Comparison of ENCODE assay signal across 7 mouse cellular contexts in the genomic region with DNA sequence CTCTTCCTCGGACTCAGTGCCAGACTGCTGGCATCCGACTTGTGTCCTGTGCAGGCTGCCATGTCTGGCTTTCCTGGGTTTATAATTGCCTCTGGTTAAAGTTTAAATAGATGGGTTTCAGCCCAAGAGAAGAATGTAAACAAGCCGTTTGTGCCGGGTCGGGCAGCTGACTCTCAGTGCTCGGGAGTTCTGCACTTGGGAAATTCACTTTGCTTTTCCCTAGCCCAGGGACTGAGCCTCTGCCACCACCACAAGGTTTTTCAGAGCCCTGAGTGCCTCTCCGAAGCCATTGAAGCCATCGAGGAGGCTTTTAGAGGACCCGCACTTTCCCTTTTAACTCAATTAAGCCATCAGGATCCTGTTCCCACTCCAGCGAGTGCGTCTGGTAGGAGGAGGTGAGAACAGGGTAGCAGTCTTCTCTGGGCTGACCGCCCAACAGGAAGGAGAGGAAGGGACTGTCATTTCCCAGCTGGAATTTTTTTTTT.
A peak's percentile ranks its signal among the peaks of the same experiment; 100 is the strongest.
DNase-seq lines count a peak whose midpoint lies in the region; ATAC-seq and TF ChIP-seq lines count a peak whose summit lies in the region.

No protein-coding gene starts in this region.

- DNase-seq in adrenal gland, postnatal 10 days: peak; percentile 39
- peak; percentile 14 for DNase-seq in embryonic facial prominence, embryonic 10.5 days (ENCODE audit: low spot score)
- DNase-seq in hindbrain, embryonic 11.5 days (ENCODE audit: low spot score): peak; percentile 13
- DNase-seq in limb, embryonic 14.5 days (ENCODE audit: low spot score): no peak
- DNase-seq in neural tube, embryonic 10.5 days (ENCODE audit: extremely low spot score, low spot score): peak; percentile 16
- DNase-seq in c-Kit-positive CD71-positive TER-119-positive erythroid progenitor cells, embryonic 14.5 days (ENCODE audit: low spot score): no peak

- 0 out of 2 replicates have a peak overlapping the region, but pooled peaks have one; percentile 14 for H3K4me2 ChIP-seq in hindbrain, embryonic 11.5 days (replicated peaks; ENCODE audit: low read depth, low read length)
- H3K4me2 ChIP-seq in limb, embryonic 14.5 days (replicated peaks; ENCODE audit: low read depth, low read length, severe bottlenecking): peak overlapping the region; percentile 28

- no peaks in the 10 kb centered on the region for H3K9me3 ChIP-seq in embryonic facial prominence, embryonic 10.5 days
- no peaks in the 10 kb centered on the region for H3K9me3 ChIP-seq in hindbrain, embryonic 11.5 days (ENCODE audit: control insufficient read depth, low read length)
- H3K9me3 ChIP-seq in limb, embryonic 14.5 days (ENCODE audit: control insufficient read depth, low read length): no peaks in the 10 kb centered on the region

- H3K4me3 ChIP-seq in embryonic facial prominence, embryonic 10.5 days: peak overlapping the region; percentile 39
- H3K4me3 ChIP-seq in hindbrain, embryonic 11.5 days (ENCODE audit: low read depth, low read length): no peak overlapping the region
- no peak overlapping the region for H3K4me3 ChIP-seq in limb, embryonic 14.5 days (replicated peaks; ENCODE audit: low read length)

- H3K4me1 ChIP-seq in embryonic facial prominence, embryonic 10.5 days: peaks cover 18% of the 10 kb centered on the region
- H3K4me1 ChIP-seq in hindbrain, embryonic 11.5 days (replicated peaks; ENCODE audit: control insufficient read depth, insufficient read depth, low read length): no peaks in the 10 kb centered on the region
- H3K4me1 ChIP-seq in limb, embryonic 14.5 days (ENCODE audit: control insufficient read depth, insufficient read depth, low read length): peaks cover 10% of the 10 kb centered on the region; the same call in 1 of the 2 replicates

- H3K27ac ChIP-seq in embryonic facial prominence, embryonic 10.5 days (replicated peaks): no peak overlapping the region; the same call in 1 of the 2 replicates
- H3K27ac ChIP-seq in hindbrain, embryonic 11.5 days (ENCODE audit: low read depth, low read length): no peak overlapping the region
- H3K27ac ChIP-seq in limb, embryonic 14.5 days (replicated peaks; ENCODE audit: low read depth, low read length): no peak overlapping the region

- peaks cover 5% of the 10 kb centered on the region; the same call in 1 of the 2 replicates for H3K27me3 ChIP-seq in embryonic facial prominence, embryonic 10.5 days (replicated peaks; ENCODE audit: low read depth, poor library complexity, severe bottlenecking)
- no peaks in the 10 kb centered on the region; the same call in 1 of the 2 replicates for H3K27me3 ChIP-seq in hindbrain, embryonic 11.5 days (ENCODE audit: control insufficient read depth, insufficient read depth, low read length)
- H3K27me3 ChIP-seq in limb, embryonic 14.5 days (ENCODE audit: control insufficient read depth, insufficient read depth, low read length): no peaks in the 10 kb centered on the region

- TF ChIP-seq POLR2A in limb, embryonic 14.5 days (IDR thresholded peaks at IDR 0.05; ENCODE audit: borderline replicate concordance, extremely low read depth, insufficient read depth, insufficient read length): no peak

- H3K9ac ChIP-seq in hindbrain, embryonic 11.5 days (ENCODE audit: low read depth, low read length): peak overlapping the region; percentile 34; the same call in 1 of the 2 replicates
- no peak overlapping the region for H3K9ac ChIP-seq in limb, embryonic 14.5 days (ENCODE audit: low read depth, low read length, severe bottlenecking)

- H3K36me3 ChIP-seq in embryonic facial prominence, embryonic 10.5 days (replicated peaks): no peaks in the 10 kb centered on the region
- H3K36me3 ChIP-seq in hindbrain, embryonic 11.5 days (ENCODE audit: control insufficient read depth, insufficient read depth, low read length): no peaks in the 10 kb centered on the region
- H3K36me3 ChIP-seq in limb, embryonic 14.5 days (ENCODE audit: control insufficient read depth, insufficient read depth, low read length): no peaks in the 10 kb centered on the region

- no peak for ATAC-seq in hindbrain, embryonic 11.5 days (ENCODE audit: low FRiP score)
- ATAC-seq in limb, embryonic 14.5 days (ENCODE audit: low FRiP score, low read depth): no peak
- no peak for ATAC-seq in megakaryocyte progenitor cell, adult 5-6 weeks (replicated peaks; ENCODE audit: poor library complexity)

- WGBS in embryonic facial prominence, embryonic 10.5 days: 8% methylated on average over 12 of the region's 12 CpGs
- 12% methylated on average over 12 of the region's 12 CpGs for WGBS in hindbrain, embryonic 11.5 days
- 4% methylated on average over 12 of the region's 12 CpGs for WGBS in limb, embryonic 14.5 days

Comparison
In these comparisons a context has a peak if more than half of its experiments do, and no peak if none do; other contexts are left out.
1. DNase-seq: peak in adrenal gland, postnatal 10 days (single experiment), embryonic facial prominence, embryonic 10.5 days (single experiment), hindbrain, embryonic 11.5 days (single experiment) and neural tube, embryonic 10.5 days (single experiment); none in limb, embryonic 14.5 days (single experiment) and c-Kit-positive CD71-positive TER-119-positive erythroid progenitor cells, embryonic 14.5 days (single experiment).